Mouse (Mus musculus) natural killer cell, adult 2 months (primary cell): ENCODE measurements at regions not wholly inside any gene's neighbourhood (a gene's known extent, or its start where the extent isn't known, plus 50 kb on each side); places are given as distances from the start of the nearest gene placed in this dataset.

Source experiments
- DNase-seq, 2 experiments: peaks; one replicate each; pipeline ENCODE4 v3.0.0; 2022; ENCODE audit warnings: low spot score in 2 of 2

GRCm38 (mm10) chr8:89325751-89326351 is 281.9 kb upstream of the Sall1 start:
- DNase-seq: no peak

GRCm38 (mm10) chr8:89325248-89325645 is 281.3 kb upstream of the Sall1 start:
- no peak for DNase-seq

DNA sequence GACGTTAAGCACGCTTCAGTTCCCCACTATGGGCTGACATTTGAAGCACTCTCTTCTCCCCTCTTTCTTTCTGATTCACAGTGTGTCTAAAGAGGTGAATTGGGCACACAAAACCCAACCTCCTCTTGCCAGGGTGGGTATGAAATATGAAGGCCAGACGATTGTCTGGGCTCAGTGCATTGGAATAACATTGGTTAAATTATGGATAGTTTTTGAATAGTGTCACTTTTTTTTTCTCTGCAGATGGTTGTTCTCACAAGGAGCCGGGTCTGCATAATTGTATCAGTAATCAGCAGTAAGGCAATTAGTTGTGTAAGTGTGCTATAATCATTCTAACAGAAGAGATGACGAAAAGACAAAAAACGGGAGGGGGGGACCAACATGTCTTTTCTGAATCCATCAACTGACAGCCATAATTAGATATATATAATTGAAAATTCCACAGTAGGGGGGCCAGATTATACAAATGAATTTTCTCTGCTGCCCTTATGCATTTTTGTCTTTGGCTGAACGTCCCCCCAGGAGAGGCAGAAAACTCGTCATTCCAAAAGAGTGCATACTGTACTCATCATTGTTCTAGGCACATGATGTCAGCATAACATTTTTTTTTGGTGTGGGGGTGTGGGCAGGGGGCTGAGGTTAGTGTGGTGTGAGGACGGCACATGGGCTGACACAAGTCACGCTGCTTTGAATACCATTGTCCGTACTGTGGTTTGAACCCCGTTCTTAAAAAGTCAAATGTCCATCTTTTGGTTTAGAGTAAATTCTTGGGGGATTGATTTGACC is 280.7 kb upstream of the Sall1 start:
- no peak for DNase-seq

GRCm38 (mm10) chr8:89317514-89318289 is 273.7 kb upstream of the Sall1 start:
- no peak for DNase-seq

- no peak for DNase-seq
Measured at GRCm38 (mm10) chr8:89316566-89317175, 272.7 kb upstream of the Sall1 start.

GRCm38 (mm10) chr8:89314907-89315306 is 270.9 kb upstream of the Sall1 start:
- DNase-seq: no peak

DNA sequence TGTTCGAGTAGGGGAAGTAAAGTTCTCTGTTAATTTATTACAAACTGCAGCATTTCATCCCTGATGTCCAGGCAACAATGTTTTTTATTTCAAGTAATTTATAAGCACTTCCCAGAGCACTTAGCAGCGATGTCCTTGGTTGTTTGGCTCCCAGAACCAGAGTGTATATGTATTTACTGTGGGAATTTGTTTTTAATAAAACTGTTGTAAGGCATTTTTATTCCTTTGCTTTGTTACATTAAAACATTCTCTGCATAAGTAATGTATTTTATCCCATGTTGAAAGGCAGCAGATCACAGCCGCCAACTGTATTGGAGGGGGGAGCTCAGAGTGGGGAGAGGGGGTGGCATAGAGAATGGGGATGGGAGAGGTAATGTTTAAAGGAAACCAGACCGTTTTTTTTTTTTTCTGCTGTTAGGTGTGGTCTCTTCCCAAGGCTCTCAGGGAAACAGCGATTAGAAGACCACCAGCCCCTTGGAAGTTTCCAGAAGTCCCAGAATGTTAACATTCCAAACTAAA is 266.8 kb upstream of the Sall1 start:
- no peak for DNase-seq

DNA sequence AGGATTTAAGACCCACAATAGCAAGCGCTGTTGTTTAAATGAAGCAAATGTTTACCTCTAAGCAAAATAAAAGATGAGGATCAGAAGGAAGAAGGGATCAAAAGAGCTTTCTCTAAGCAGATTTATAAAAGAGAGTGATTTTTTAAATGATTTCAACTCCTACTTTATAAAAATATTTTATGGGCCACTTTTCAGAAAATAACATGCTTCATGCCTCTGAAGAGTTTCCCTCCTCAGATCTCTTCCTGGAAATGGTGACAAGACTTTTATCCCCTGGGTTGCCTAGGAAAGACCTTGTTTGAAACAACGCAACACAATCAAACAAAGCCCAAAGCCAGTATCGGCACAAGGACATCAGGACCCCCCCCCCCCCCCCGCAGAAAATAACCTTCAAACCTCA is 265.6 kb upstream of the Sall1 start:
- no peak for DNase-seq

DNA sequence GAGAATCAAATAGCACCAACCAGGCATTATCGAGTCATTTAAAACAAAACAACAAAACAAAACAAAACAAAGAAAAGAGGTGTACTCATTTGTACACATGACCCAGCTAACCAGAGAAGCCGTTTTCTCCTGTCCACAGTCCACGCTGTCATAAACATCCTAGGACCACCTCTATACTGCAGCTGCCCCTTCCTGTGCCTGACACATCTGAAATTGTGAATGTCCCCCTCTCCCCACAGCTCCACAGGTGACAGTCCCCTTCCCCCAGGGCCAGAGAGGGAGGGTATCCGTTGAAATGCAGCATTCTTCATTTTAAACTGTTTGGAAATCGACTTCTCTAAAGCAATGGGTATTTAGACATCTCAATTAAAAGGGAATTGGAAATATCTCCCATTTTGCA is 265.0 kb upstream of the Sall1 start:
- DNase-seq: no peak

DNA sequence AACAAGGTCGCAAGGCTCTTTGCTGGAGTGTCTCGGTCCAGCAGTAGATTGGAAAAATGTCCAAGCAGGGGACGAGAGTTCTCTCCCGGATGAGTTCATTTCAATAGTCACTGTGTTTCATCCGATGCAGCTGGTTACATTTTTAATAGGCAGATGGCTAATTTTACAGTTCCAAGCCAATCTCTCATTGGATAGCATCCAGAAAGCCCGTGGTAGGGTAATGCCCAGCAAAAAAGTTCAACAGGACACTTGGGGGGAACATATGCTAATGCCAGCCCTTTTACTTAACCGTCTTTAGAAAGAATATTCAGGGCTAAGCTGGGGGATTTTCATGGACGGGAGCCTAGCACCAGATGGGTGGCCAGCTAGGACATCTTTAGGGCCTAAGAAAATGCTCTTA is 264.6 kb upstream of the Sall1 start:
- no peak for DNase-seq

- no peak for DNase-seq
Measured at GRCm38 (mm10) chr8:89307601-89308000, 263.6 kb upstream of the Sall1 start.

GRCm38 (mm10) chr8:89307085-89307484 is 263.1 kb upstream of the Sall1 start:
- DNase-seq: no peak

DNA sequence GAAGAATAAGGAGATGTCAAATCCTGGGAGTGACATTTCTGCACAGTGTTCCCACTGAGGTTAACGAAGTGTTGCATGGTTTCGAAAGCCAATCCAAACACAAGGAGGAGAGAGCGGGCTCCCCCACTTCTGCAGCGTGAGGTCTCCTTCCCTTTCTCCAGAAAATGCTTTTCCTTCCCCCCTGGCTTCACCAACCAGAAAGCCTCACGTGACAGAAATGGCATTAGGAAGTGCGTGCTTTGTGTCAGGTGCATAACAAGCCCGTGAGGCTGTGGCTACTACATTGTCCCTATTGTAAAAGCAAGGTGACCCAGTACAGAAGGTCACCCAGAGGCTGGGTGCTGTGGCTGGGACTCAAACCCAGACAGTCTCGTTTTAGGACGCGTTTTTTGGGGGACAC is 260.2 kb upstream of the Sall1 start:
- DNase-seq: no peak

GRCm38 (mm10) chr8:89303326-89303725 is 259.4 kb upstream of the Sall1 start:
- no peak for DNase-seq

GRCm38 (mm10) chr8:89299637-89300036 is 255.7 kb upstream of the Sall1 start:
- no peak for DNase-seq

DNA sequence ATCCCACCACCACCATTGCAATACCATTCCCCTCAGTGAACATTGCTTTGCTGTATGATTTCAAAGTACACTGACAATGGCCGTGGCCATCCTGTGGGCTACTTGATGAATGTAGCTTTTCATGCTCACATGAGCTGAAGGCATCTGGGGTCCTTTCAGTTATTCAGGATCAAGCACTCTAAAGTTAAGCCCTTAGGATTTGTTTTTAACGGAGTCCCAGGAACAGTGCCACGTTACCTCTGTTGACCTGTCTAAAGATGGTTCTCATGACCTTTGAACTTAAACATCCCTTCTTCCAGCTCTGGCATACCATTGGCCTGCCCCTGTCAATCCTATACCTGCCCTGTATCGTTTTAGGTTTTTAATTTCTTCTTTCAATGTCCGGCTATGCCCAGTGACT is 251.7 kb upstream of the Sall1 start:
- DNase-seq: no peak

DNA sequence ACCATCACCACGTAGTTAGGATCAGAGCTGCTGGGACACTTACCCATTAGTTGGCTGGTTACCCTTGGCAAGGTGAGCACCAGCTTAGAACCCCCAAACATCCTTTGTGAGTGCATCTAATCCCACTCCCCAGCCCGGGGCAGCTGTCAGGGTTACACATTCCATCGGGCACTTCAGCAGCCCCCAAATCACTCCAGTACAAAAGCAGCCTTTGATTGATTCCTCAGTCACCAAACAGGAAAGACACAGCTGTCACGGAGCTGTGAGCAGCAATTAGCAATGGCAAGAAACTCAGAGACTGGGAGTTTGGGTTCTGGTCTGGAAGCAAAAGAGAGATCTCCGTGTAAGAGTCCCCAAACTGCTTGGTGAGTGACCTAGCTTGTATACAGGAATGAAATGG is 245.1 kb upstream of the Sall1 start:
- DNase-seq: no peak

DNA sequence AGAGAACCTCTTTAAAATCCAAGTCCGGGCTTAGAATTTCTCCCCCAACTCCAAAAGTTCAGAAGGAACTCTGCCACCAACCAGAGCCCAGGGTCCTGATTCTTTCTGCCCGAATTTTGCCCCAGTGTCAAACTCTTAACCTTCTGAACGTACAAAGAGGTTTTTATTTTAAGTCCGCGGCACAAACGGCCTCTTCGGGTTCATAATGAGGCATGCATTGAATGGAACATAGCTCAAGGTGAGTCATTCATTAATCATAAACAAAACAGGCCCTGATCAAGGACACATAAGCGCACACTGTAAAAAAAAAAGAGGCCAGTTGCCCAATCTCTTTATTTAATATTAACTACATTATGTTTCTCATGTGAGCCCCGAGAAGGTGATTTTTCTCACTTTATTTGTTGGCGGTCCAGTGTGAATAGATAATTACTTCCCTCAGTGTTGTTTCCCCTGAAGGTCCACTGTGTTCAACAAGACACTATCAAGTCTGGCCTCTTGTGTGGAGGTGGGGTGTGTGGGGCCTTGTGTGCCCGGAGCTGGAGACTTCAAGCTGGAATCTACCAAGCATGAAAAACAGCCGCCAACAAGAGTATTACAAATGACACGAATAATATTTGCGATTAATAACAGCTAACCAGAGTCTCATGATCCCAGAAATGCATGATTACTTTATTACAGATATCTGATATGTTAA is 241.1 kb upstream of the Sall1 start:
- no peak for DNase-seq

GRCm38 (mm10) chr8:89283105-89284096 is 239.4 kb upstream of the Sall1 start:
- DNase-seq: no peak

DNA sequence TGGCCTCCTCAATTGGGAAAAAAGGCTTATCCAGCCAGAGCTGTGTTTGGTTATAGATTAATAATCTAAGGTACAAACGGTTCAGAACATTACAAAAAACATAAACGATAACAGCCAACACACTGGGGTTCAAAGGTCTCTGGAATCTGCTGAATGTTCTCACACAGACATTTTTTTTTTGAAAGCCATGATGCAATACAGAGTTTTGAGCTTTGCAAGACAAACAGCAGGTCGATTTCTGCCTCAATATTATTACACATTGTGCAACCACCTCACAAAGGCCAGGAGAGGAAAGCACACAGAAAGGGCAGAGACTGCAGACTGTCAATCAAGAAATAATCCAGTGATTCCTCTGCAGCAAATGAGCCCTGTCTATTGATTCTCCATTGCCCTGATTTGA is 235.9 kb upstream of the Sall1 start:
- DNase-seq: no peak
